Mouse (Mus musculus) macrophage (primary cell): ENCODE data around the gene Ap2a1. TPM values are rescaled to one million over a fixed set of nuclear protein-coding genes. Genes with fewer than 3 reads are reported as not detected.

ENCODE experiments used
- H3K27ac ChIP-seq: fragments of 350-480 bp; formaldehyde crosslinking; 2 replicates; pipeline ENCODE4 v1.9.0; 2021
- H3K36me3 ChIP-seq: fragments of 350-480 bp; formaldehyde crosslinking; 2 replicates; pipeline ENCODE4 v1.9.0; 2021; ENCODE audit errors: inconsistent target
- H3K4me3 ChIP-seq: fragments of 350-480 bp; formaldehyde crosslinking; 2 replicates; pipeline ENCODE4 v1.9.0; 2021; ENCODE audit errors: inconsistent target
- H3K79me2 ChIP-seq: fragments of 350-480 bp; formaldehyde crosslinking; 2 replicates; pipeline ENCODE4 v1.9.0; 2021; ENCODE audit errors: inconsistent target
- WGBS: methylation state at CpG from one replicate; pipeline ENCODE4 v1.1.7; 2026; ENCODE audit warnings: inconsistent platforms; ENCODE audit not compliant: missing documents; 5-methylcytosine and 5-hydroxymethylcytosine counted together
- polyA plus RNA-seq: library from polyadenylated mRNA; stranded (reverse); fragments of 250-400 nt; gene quantifications from 3 replicates; pipeline ENCODE4 v1.2.4, GENCODE M21; 2018; ENCODE audit warnings: inconsistent platforms

Gene Ap2a1
- polyA plus RNA-seq, 1 experiment from 2014 or later: 49.8 TPM

DNA sequence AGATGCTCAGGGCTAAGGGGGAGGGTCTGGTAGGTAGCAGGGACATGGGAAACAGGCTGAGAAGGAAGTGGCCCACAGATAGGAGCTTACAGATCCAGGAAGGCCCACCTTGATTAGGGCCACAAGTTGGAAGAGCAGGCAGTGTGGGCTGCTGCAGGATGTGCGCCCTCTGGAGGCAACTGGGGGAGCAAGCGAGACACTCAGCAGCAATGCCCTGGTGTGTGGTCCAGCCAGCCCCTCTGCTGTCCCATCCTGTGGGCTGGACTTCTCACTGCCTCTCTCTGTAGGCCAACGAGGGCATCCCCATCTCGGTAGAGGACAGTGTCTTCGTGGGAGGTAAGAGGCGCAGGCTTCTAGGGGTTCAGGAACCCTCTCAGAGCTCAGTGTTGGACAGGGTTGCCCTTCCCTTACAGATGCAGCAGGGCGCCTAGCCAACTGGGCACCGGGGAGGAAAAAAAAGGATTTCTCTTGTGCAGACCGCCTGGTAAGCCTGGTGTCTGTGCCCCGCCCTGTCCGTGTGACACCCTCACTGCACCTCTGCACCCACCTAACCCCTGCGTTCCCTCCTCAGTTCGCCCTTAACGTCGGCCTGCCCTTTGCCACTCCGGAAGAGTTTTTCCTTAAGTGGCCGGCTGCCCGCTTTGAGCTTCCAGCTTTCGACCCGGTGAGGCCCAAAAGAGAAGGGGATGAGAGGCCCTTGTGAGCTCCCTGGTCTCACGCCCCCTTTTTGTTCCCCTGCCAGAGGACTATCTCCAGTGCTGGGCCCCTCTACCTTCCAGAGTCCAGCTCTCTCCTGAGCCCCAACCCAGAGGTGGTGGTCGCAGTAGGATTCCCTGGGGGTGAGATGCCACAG lies 68.5 kb downstream of the Ap2a1 start:
- Histone ChIP-seq H3K36me3 (peaks cover 27% of the 10 kb centered on the region), H3K27ac (no peak overlapping the region), H3K4me3 (no peak overlapping the region), H3K79me2 (peaks cover 68% of the 10 kb centered on the region)
- WGBS: 69% methylated on average over 22 of the region's 22 CpGs

DNA sequence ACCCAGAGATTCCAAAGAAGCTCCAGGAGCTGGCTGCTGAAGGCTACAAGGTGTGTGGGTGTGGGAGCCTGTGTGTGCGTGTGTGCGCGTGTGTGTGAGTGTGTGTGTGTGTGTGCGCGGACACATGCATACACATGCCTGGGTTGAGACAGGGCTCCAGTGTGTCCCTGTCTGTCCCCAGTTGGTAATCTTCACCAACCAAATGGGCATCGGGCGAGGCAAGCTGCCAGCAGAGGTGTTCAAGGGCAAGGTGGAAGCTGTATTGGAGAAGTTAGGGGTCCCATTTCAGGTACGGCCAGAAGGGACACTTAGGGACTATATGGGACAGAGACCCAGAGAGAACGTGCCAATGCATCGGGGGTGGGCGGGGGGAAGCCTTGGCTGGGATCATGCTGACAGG lies 69.4 kb downstream of the Ap2a1 start:
- H3K27ac ChIP-seq: no peak overlapping the region
- 90% methylated on average over 11 of the region's 11 CpGs for WGBS
- H3K79me2 ChIP-seq: peaks cover 61% of the 10 kb centered on the region
- peaks cover 27% of the 10 kb centered on the region for H3K36me3 ChIP-seq
- no peak overlapping the region for H3K4me3 ChIP-seq

- Histone ChIP-seq H3K4me3 (peak overlapping the region; percentile 81), H3K79me2 (peaks cover 62% of the 10 kb centered on the region), H3K36me3 (peaks cover 16% of the 10 kb centered on the region), H3K27ac (peak overlapping the region; percentile 95)
- 30% methylated on average over 8 of the region's 8 CpGs for WGBS
Observed at GRCm38 (mm10) chr7:44857905-44858304, 71.4 kb downstream of the Ap2a1 start.

- 0% methylated on average over 28 of the region's 32 CpGs for WGBS
- peak within 1 kb of the TSS; percentile 95 for H3K27ac ChIP-seq
- H3K79me2 ChIP-seq: peaks cover 70% of the 10 kb centered on the region
- H3K4me3 ChIP-seq: peak within 1 kb of the TSS; percentile 81
- peaks cover 8% of the 10 kb centered on the region for H3K36me3 ChIP-seq
Observed at GRCm38 (mm10) chr7:44857042-44857552, 72.2 kb downstream of the Ap2a1 start, which contains the start of gene Pnkp. Pnkp (plus strand) TSS chr7:44857139.

DNA sequence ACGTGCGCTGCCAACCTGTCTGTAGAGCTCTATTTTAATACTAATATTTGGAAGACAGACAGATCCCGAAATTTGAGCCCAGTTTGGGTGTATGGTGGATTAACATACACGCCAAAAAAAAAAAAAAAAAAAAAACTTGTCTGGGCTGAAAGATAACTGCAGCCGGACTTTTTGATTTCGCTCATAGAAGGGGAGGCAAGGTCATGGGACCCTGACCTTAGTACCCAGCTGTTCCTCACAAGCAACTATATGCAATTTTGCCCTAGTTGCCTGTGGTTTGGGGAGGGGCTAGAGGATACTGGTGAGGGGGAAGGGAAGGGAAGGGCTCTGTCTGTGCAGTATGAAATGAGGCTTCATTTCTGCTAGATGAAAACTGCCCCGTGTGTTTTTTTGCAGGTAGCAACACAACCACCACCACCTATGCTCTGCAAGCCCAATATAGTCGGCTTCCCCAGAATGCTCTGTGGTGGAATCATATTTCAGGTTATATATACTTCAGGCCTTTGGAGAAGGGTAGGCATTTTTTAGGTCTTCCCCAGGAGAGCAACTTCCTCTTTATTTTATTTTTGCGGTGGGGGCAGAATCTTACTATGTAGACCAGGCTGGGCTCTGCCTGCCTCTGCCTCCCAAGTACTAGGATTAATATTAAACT lies 72.9 kb downstream of the Ap2a1 start:
- WGBS: 31% methylated on average over 9 of the region's 9 CpGs
- H3K36me3 ChIP-seq: peaks cover 1% of the 10 kb centered on the region; the same call in 1 of the 2 replicates
- H3K27ac ChIP-seq: peak overlapping the region; percentile 95
- H3K79me2 ChIP-seq: peaks cover 74% of the 10 kb centered on the region
- peak overlapping the region; percentile 81 for H3K4me3 ChIP-seq

- peaks cover 72% of the 10 kb centered on the region for H3K79me2 ChIP-seq
Observed at GRCm38 (mm10) chr7:44855036-44855435, 74.3 kb downstream of the Ap2a1 start.

GRCm38 (mm10) chr7:44854356-44855031 lies 74.8 kb downstream of the Ap2a1 start:
- Histone ChIP-seq H3K36me3 (no peaks in the 10 kb centered on the region), H3K79me2 (peaks cover 67% of the 10 kb centered on the region), H3K4me3 (peak overlapping the region; percentile 73), H3K27ac (peak overlapping the region; percentile 95)
- 1% methylated on average over 45 of the region's 45 CpGs for WGBS

More at GRCm38 (mm10) chr7:44855036-44855435, 74.3 kb downstream of the Ap2a1 start:
- H3K27ac ChIP-seq: peak overlapping the region; percentile 95
- no peaks in the 10 kb centered on the region for H3K36me3 ChIP-seq
- H3K4me3 ChIP-seq: peak overlapping the region; percentile 73
- WGBS: 41% methylated on average over 10 of the region's 10 CpGs

- peak overlapping the region; percentile 73 for H3K4me3 ChIP-seq
- H3K79me2 ChIP-seq: peaks cover 59% of the 10 kb centered on the region
- H3K27ac ChIP-seq: peak overlapping the region; percentile 95
- no peaks in the 10 kb centered on the region for H3K36me3 ChIP-seq
- 31% methylated on average over 26 of the region's 26 CpGs for WGBS
Observed at GRCm38 (mm10) chr7:44853596-44854355, 75.5 kb downstream of the Ap2a1 start.

GRCm38 (mm10) chr7:44853065-44853464 lies 76.2 kb downstream of the Ap2a1 start:
- Histone ChIP-seq H3K36me3 (no peaks in the 10 kb centered on the region), H3K79me2 (peaks cover 55% of the 10 kb centered on the region), H3K27ac (no peak overlapping the region), H3K4me3 (no peak overlapping the region)
- WGBS: 88% methylated on average over 2 of the region's 2 CpGs

- 93% methylated on average over 23 of the region's 36 CpGs for WGBS
- Histone ChIP-seq H3K36me3 (no peaks in the 10 kb centered on the region), H3K79me2 (peaks cover 55% of the 10 kb centered on the region), H3K4me3 (no peak overlapping the region), H3K27ac (no peak overlapping the region)
Observed at GRCm38 (mm10) chr7:44852259-44853027, 76.9 kb downstream of the Ap2a1 start.

GRCm38 (mm10) chr7:44851625-44852234 lies 77.6 kb downstream of the Ap2a1 start:
- Histone ChIP-seq H3K36me3 (peaks cover under 1% of the 10 kb centered on the region; the same call in 1 of the 2 replicates), H3K79me2 (peaks cover 60% of the 10 kb centered on the region), H3K27ac (no peak overlapping the region), H3K4me3 (no peak overlapping the region)
- WGBS: 88% methylated on average over 11 of the region's 12 CpGs

GRCm38 (mm10) chr7:44850789-44851624 lies 78.3 kb downstream of the Ap2a1 start:
- WGBS: 62% methylated on average over 8 of the region's 8 CpGs
- peak overlapping the region; percentile 81 for H3K4me3 ChIP-seq
- peak overlapping the region; percentile 99 for H3K27ac ChIP-seq
- H3K36me3 ChIP-seq: peaks cover 8% of the 10 kb centered on the region; the same call in 1 of the 2 replicates
- H3K79me2 ChIP-seq: peaks cover 67% of the 10 kb centered on the region
